Mouse (Mus musculus): ENCODE results near the gene Pkd1.

The Pkd1 gene

GRCm38 (mm10) chr17:24604557-24604956 lies 54.9 kb downstream of the Pkd1 start:
- no peak for DNase-seq (ENCODE audit: low spot score)

- no peak for DNase-seq (ENCODE audit: low spot score)
Observed at GRCm38 (mm10) chr17:24608370-24608769, 58.7 kb downstream of the Pkd1 start.

- no peak for DNase-seq (ENCODE audit: low spot score)
Observed at GRCm38 (mm10) chr17:24608874-24609273, 59.2 kb downstream of the Pkd1 start.

- DNase-seq (ENCODE audit: low spot score) = no peak
Observed at GRCm38 (mm10) chr17:24610711-24611110, 61.1 kb downstream of the Pkd1 start.

GRCm38 (mm10) chr17:24617561-24618194 lies 68.0 kb downstream of the Pkd1 start:
- DNase-seq (ENCODE audit: low spot score) = peak; percentile 42

GRCm38 (mm10) chr17:24625472-24625871 lies 75.8 kb downstream of the Pkd1 start:
- DNase-seq (ENCODE audit: low spot score) = no peak

- DNase-seq (ENCODE audit: low spot score) = peak; percentile 85
Observed at GRCm38 (mm10) chr17:24628646-24629045, 79.0 kb downstream of the Pkd1 start.

GRCm38 (mm10) chr17:24630072-24630471 lies 80.4 kb downstream of the Pkd1 start:
- no peak for DNase-seq (ENCODE audit: low spot score)

- peak; percentile 91 for DNase-seq (ENCODE audit: low spot score)
Observed at GRCm38 (mm10) chr17:24632167-24632812, 82.7 kb downstream of the Pkd1 start, which contains the start of the genes Tsc2 and Nthl1. TSS of gene Tsc2 (minus strand) at chr17:24632630. TSS of gene Nthl1 (plus strand) at chr17:24632680.

GRCm38 (mm10) chr17:24632813-24633449 lies 83.3 kb downstream of the Pkd1 start:
- DNase-seq (ENCODE audit: low spot score) = peak; percentile 64

- DNase-seq (ENCODE audit: low spot score) = no peak
Observed at GRCm38 (mm10) chr17:24633831-24634230, 84.2 kb downstream of the Pkd1 start.

- DNase-seq (ENCODE audit: low spot score) = no peak
Observed at GRCm38 (mm10) chr17:24635024-24635423, 85.4 kb downstream of the Pkd1 start.

- no peak for DNase-seq (ENCODE audit: low spot score)
Observed at GRCm38 (mm10) chr17:24635694-24636093, 86.1 kb downstream of the Pkd1 start.

GRCm38 (mm10) chr17:24636781-24637481 lies 87.3 kb downstream of the Pkd1 start:
- no peak for DNase-seq (ENCODE audit: low spot score)

GRCm38 (mm10) chr17:24638214-24638613 lies 88.6 kb downstream of the Pkd1 start:
- no peak for DNase-seq (ENCODE audit: low spot score)

GRCm38 (mm10) chr17:24638840-24639239 lies 89.2 kb downstream of the Pkd1 start:
- no peak for DNase-seq (ENCODE audit: low spot score)

GRCm38 (mm10) chr17:24639571-24639988 lies 89.9 kb downstream of the Pkd1 start:
- no peak for DNase-seq (ENCODE audit: low spot score)

- DNase-seq (ENCODE audit: low spot score) = no peak
Observed at GRCm38 (mm10) chr17:24640119-24640518, 90.5 kb downstream of the Pkd1 start.

GRCm38 (mm10) chr17:24640581-24640980 lies 90.9 kb downstream of the Pkd1 start:
- no peak for DNase-seq (ENCODE audit: low spot score)

- no peak for DNase-seq (ENCODE audit: low spot score)
Observed at GRCm38 (mm10) chr17:24641944-24642343, 92.3 kb downstream of the Pkd1 start.

- DNase-seq (ENCODE audit: low spot score) = no peak
Observed at GRCm38 (mm10) chr17:24642791-24643343, 93.2 kb downstream of the Pkd1 start.

GRCm38 (mm10) chr17:24644030-24644715 lies 94.5 kb downstream of the Pkd1 start:
- no peak for DNase-seq (ENCODE audit: low spot score)
